Mouse (Mus musculus): ENCODE data around the gene Pde4d.

DNA sequence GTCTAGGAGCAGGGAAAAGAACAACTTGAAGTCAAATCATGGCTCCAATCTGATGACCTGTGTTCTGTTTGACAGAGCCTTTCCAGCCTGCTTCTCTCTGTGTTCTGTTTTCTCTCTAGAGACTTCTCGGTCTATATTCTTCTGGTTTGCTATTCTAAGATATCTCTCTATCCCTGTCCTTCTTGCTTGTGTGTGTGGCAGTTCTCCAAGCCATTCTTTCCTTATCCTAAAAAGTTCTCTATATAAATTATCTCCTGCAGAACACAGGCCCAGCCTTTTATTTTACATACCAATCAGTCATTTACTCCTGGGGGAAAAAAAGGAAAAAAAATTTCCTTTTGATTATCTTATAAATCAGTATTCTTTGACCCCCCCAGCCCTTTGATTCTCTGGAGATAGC lies 1229.2 kb downstream of the Pde4d start:
- TF ChIP-seq CTCF (IDR thresholded peaks at IDR 0.05; ENCODE audit: control insufficient read depth, insufficient read depth, insufficient read length) (no peak), USF1 (IDR thresholded peaks at IDR 0.05; ENCODE audit: low read depth) (no peak), MAX (IDR thresholded peaks at IDR 0.05) (no peak), CEBPB (IDR thresholded peaks at IDR 0.05; ENCODE audit: low read depth) (no peak)
